Mouse (Mus musculus) liver, postnatal 0 days (tissue): ENCODE results near the gene Cdc42ep4. TPM values are rescaled to one million over a fixed set of nuclear protein-coding genes. Genes with fewer than 3 reads are reported as not detected.

Experiments
- ATAC-seq: fragments of 200-750 bp; cut with Nextera tagmentation; 2 replicates; pipeline ENCODE4 v1.8.0; 2017; ENCODE audit warnings: mild to moderate bottlenecking, moderate library complexity
- DNase-seq: peaks from one replicate; pipeline ENCODE4 v3.0.0-alpha.2; 2016
- H3K27ac ChIP-seq: fragments of 300-500 bp; sonication (generic); 2 replicates; pipeline ENCODE4 v1.5.1; 2014; ENCODE audit warnings: antibody characterized with exemption, moderate library complexity, mild to moderate bottlenecking, low read depth
- H3K27me3 ChIP-seq: fragments of 300-500 bp; sonication (generic); 2 replicates; pipeline ENCODE4 v1.6.1; 2014; ENCODE audit warnings: low read length, control low read depth, mixed read lengths; ENCODE audit not compliant: insufficient read depth
- H3K36me3 ChIP-seq: fragments of 300-500 bp; sonication (generic); replicated peaks from 2 replicates; pipeline ENCODE4 v1.6.1; 2014; ENCODE audit warnings: mild to moderate bottlenecking, control low read depth, low read length, moderate library complexity, mixed read lengths; ENCODE audit not compliant: insufficient read depth
- H3K4me1 ChIP-seq: fragments of 300-500 bp; sonication (generic); 2 replicates; pipeline ENCODE4 v1.6.1; 2014; ENCODE audit warnings: antibody characterized with exemption, mild to moderate bottlenecking, control low read depth; ENCODE audit not compliant: insufficient read depth
- H3K4me2 ChIP-seq: fragments of 300-500 bp; sonication (generic); 2 replicates; pipeline ENCODE4 v1.6.1; 2014; ENCODE audit warnings: low read depth, mild to moderate bottlenecking, low read length, moderate library complexity, mixed read lengths
- H3K4me3 ChIP-seq: fragments of 300-500 bp; sonication (generic); 2 replicates; pipeline ENCODE4 v1.5.1; 2014; ENCODE audit warnings: low read depth, low read length
- H3K9ac ChIP-seq: fragments of 300-500 bp; sonication (generic); replicated peaks from 2 replicates; pipeline ENCODE4 v1.6.1; 2014; ENCODE audit warnings: mild to moderate bottlenecking, moderate library complexity
- H3K9me3 ChIP-seq: fragments of 300-500 bp; sonication (generic); 2 replicates; pipeline ENCODE4 v1.6.1; 2016; ENCODE audit warnings: mild to moderate bottlenecking, control low read depth, low read length, mixed read lengths
- CTCF ChIP-seq: sonication (generic); IDR thresholded peaks from 2 replicates; pipeline ENCODE4 v1.5.1; 2016; ENCODE audit warnings: antibody characterized with exemption, low read depth
- EP300 ChIP-seq: IDR thresholded peaks from 2 replicates; pipeline ENCODE4 v1.6.1; 2016; ENCODE audit warnings: antibody characterized with exemption, low read depth, mild to moderate bottlenecking
- WGBS: fragments of 180-500 bp; shearing (Covaris S2); extraction: QIAGEN DNeasy Blood & Tissue Kit; methylation state at CpG from one replicate; pipeline ENCODE4 v1.1.7; 2014; ENCODE audit not compliant: insufficient replicate concordance; 5-methylcytosine and 5-hydroxymethylcytosine counted together
- polyA plus RNA-seq: library from polyadenylated mRNA; unstranded; fragments of >200 nt; fragmentation: Nextera tagmentation; extraction: Ambion mirVana; gene quantifications from 2 replicates; pipeline ENCODE4 v1.2.1, GENCODE M21; 2015

Gene Cdc42ep4
- polyA plus RNA-seq, 1 experiment from 2014 or later = 13.7 TPM

DNA sequence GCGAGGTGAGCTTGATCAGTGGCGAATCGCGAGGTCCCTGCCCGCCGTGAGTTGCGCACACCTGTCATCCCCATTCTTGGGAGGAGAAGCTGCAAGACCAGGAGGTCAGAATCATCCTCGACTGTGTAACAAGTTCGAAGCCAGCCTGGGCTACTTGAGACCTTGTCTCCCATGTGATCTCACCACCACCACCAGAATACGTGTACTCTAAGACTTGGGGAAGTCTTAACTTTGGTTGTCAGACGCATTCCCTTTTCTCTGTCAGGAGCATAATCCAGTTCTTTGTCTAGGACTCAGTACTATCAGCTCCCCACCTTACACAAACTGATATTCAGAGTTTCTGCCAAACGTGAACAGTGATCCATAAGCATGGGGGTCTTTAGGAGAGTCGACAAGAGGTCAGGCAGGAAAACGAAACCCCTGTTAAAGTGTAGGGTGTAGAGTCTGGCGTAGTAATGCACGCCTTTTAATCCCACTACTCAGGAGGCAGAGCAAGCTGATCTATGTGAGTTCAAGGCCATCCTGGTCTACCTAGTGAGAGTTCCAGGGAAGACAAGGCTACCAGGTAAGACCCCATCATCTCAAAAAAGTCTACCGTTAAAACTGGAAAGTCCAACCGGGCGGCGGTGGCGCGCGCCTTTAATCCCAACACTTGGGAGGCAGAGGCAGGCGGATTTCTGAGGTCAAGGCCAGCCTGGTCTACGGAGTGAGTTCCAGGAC lies 66.8 kb downstream of the Cdc42ep4 start:
- Histone ChIP-seq H3K9me3 (no peaks in the 10 kb centered on the region), H3K36me3 (peaks cover 16% of the 10 kb centered on the region; the same call in 1 of the 2 replicates), H3K27me3 (no peaks in the 10 kb centered on the region), H3K27ac (peak overlapping the region; percentile 98), H3K4me1 (peaks cover 29% of the 10 kb centered on the region), H3K9ac (peak overlapping the region; percentile 97), H3K4me3 (peak overlapping the region; percentile 97), H3K4me2 (peak overlapping the region; percentile 95)
- ATAC-seq = no peak
- no peak for TF ChIP-seq EP300
- no peak for TF ChIP-seq CTCF
- 42% methylated on average over 24 of the region's 25 CpGs for WGBS
- DNase-seq = no peak

GRCm38 (mm10) chr11:113683957-113684706 lies 67.5 kb downstream of the Cdc42ep4 start, which contains the start of the genes Fam104a and D11Wsu47e:
Gene Fam104a (minus strand): TSS chr11:113684155.
Gene D11Wsu47e (plus strand): TSS chr11:113684412.
- H3K4me1 ChIP-seq = peaks cover 31% of the 10 kb centered on the region
- H3K36me3 ChIP-seq = peaks cover 18% of the 10 kb centered on the region; the same call in 1 of the 2 replicates
- peak within 1 kb of the TSS; percentile 97 for H3K4me3 ChIP-seq
- H3K9me3 ChIP-seq = no peaks in the 10 kb centered on the region
- no peak for TF ChIP-seq CTCF
- peak; percentile 91 for TF ChIP-seq EP300
- DNase-seq = peak; percentile 95
- peak; percentile 90 for ATAC-seq
- under 1% methylated on average over 67 of the region's 73 CpGs for WGBS
- H3K4me2 ChIP-seq = peak within 1 kb of the TSS; percentile 95
- H3K27ac ChIP-seq = peak within 1 kb of the TSS; percentile 98
- peak within 1 kb of the TSS; percentile 97 for H3K9ac ChIP-seq
- no peaks in the 10 kb centered on the region for H3K27me3 ChIP-seq

GRCm38 (mm10) chr11:113683627-113683956 lies 68.1 kb downstream of the Cdc42ep4 start:
- TF ChIP-seq CTCF (0 out of 2 replicates have a peak, but pooled peaks have one; percentile 5), EP300 (no peak)
- no peaks in the 10 kb centered on the region for H3K27me3 ChIP-seq
- H3K36me3 ChIP-seq = peaks cover 12% of the 10 kb centered on the region; the same call in 1 of the 2 replicates
- peak overlapping the region; percentile 98 for H3K27ac ChIP-seq
- H3K4me1 ChIP-seq = peaks cover 34% of the 10 kb centered on the region
- peak overlapping the region; percentile 97 for H3K9ac ChIP-seq
- DNase-seq (no peak), ATAC-seq (no peak)
- H3K4me2 ChIP-seq = peak overlapping the region; percentile 95
- H3K9me3 ChIP-seq = no peaks in the 10 kb centered on the region
- 2% methylated on average over 23 of the region's 38 CpGs for WGBS
- H3K4me3 ChIP-seq = peak overlapping the region; percentile 97

GRCm38 (mm10) chr11:113682897-113683626 lies 68.6 kb downstream of the Cdc42ep4 start:
- Histone ChIP-seq H3K36me3 (peaks cover 8% of the 10 kb centered on the region), H3K4me2 (peak overlapping the region; percentile 95), H3K9me3 (no peaks in the 10 kb centered on the region), H3K4me1 (peaks cover 34% of the 10 kb centered on the region), H3K27ac (peak overlapping the region; percentile 98), H3K27me3 (no peaks in the 10 kb centered on the region), H3K4me3 (peak overlapping the region; percentile 97), H3K9ac (peak overlapping the region; percentile 97)
- 5% methylated on average over 38 of the region's 38 CpGs for WGBS
- ATAC-seq = peak; percentile 31
- no peak for TF ChIP-seq CTCF
- no peak for TF ChIP-seq EP300
- DNase-seq = peak; percentile 78

DNA sequence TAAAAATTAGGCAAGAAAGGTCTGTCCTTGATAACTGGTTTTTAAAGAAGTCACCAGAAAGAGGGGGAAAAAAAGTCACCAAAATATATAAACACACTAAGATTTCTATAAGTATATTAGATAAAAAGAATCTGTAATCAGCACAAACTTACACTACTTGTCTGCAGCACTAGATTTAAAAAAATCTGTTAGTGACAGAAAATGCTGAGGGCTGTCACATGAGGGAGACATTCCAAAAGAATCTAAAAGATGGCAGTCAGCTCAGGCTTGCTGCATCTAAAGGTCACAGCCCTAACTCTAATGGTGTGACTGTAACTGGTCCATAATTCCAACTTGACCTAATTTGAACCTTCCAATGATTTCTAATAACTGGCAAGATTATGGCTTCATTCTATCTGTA lies 69.7 kb downstream of the Cdc42ep4 start:
- Histone ChIP-seq H3K27me3 (no peaks in the 10 kb centered on the region), H3K27ac (peak overlapping the region; percentile 87), H3K9ac (peak overlapping the region; percentile 97), H3K9me3 (no peaks in the 10 kb centered on the region), H3K36me3 (peaks cover 9% of the 10 kb centered on the region), H3K4me3 (peak overlapping the region; percentile 97), H3K4me2 (peak overlapping the region; percentile 95), H3K4me1 (peaks cover 34% of the 10 kb centered on the region)
- no peak for DNase-seq
- no peak for TF ChIP-seq EP300
- TF ChIP-seq CTCF = 0 out of 2 replicates have a peak, but pooled peaks have one; percentile 17
- no peak for ATAC-seq
